Mouse (Mus musculus) cerebellum, adult 9-10 months (tissue): Measurements from ENCODE around the gene Lats2.

Experiments
- DNase-seq: peaks from one replicate; pipeline ENCODE4 v3.0.0; 2022

Lats2 gene

GRCm38 (mm10) chr14:57736141-57736540 lies 22.0 kb downstream of the Lats2 start:
- DNase-seq = no peak

DNA sequence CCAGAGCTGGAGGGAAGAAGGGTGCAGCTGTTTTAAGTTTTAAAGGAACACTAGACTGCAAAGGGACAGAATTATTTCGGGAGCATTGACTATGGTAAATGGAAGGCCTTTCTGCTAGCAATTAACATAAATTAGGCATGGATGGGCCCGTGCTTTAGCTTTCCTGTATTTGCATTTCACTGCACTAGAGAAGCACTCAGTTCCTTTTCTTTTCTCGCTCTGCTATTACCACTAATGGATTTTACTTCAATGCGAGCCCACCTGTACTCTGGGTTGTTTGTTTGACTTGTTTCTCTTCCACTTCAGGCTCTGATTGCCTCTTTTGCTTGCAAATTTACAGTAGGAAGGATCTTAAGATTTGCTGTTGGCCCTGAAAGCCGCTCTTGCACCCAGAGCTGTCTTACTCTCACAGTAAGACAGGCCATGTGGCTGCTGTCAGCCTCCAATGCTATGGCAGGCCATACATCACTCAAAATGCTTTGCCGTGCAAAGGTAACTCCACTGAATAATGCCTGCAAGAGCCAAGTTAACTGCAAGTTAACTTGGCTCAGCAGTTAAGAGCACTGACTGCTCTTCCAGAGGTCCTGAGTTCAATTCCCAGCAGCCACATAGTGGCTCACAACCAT lies 25.4 kb downstream of the Lats2 start:
- DNase-seq = no peak

GRCm38 (mm10) chr14:57730527-57730926 lies 27.7 kb downstream of the Lats2 start:
- no peak for DNase-seq

GRCm38 (mm10) chr14:57729975-57730499 lies 28.2 kb downstream of the Lats2 start:
- DNase-seq = no peak

GRCm38 (mm10) chr14:57729364-57729763 lies 28.8 kb downstream of the Lats2 start:
- no peak for DNase-seq

GRCm38 (mm10) chr14:57726172-57726571 lies 32.0 kb downstream of the Lats2 start:
- no peak for DNase-seq

DNA sequence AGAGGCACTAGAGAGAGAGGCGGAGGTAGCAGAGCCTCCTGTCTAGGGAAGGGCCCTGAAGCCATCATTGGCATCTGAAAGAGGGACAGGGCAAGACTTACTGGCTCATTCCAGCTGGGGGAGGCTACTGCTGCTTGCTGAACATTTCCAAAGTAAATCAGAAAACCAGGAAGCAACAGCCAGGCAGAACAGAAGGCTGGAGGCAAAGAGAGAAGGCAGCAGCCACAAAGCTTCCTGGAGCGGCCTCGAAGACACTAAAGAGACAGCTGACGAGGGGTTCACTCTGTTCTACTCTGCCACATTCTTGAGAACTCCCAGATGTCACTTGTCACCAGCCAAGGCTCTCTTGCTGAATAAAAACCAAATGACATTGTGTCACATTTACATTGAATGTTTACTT lies 33.7 kb downstream of the Lats2 start:
- no peak for DNase-seq

DNA sequence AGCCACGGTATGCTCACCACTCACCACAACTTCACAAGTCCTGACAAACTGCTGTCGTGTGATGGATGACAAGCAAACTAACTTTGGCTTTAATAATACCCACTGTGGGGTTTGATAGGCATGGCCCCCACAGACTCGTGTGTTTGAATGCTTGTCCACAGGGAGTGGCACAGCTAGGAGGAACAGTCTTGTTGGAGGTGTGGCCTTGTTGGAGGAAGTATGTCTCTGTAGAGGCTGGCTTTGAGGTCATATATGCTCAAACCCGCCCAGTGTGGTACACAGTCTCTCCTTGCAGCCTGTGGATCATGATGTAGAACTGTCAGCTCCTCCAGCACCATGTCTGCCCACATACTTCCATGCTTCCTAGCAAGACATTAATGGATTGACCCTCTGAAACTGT lies 39.9 kb downstream of the Lats2 start:
- DNase-seq = no peak

DNA sequence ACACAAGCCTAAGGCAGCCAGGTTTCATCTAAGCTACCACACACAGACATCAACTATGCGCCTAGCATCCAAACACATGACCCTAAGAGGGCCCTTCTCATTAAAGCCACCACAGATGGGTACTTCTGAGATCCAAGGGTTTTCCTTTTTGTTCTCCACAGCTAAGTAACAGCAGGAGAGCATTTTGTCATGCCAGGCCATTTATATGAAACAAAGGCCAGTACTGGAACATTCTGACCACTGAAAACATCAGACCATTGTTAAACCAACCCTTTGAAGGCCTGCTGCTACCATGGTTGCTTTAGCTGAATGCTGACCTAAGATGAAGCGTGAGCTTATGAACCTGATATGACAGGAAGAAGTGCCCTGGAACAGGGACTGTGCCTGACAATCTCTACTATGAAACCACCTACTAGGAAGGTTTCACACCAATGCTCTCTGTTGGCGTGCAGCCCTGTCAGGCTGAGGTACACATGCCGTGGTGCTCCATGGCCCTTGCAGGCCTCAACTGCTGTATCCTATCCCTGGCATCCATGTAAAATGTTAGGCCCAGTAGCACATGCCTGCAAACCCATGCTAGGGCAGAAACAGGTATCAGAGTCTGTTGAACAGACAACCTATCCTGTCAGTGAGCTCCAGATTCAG lies 41.5 kb downstream of the Lats2 start:
- DNase-seq = peak; percentile 44

- no peak for DNase-seq
These were observed 45.3 kb downstream of the Lats2 start for GRCm38 (mm10) chr14:57712884-57713283.

DNA sequence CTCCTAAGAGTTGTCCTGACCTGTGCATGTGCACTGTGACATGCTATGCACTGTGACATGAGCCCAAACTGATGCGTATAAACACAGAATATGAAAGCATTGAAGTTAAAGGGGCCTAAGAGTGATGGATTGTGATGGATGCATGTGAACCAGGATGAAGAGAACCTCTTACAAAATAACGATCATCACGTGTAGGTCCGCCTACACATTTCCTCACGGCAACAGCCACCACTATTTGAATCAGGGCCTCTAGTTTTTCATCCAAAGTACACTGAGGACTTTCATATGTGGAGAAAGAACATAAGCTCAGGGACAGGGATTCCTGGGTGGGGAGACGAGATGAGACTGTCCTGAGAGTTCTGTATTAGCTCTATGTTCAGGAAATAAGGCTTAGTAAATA lies 47.1 kb downstream of the Lats2 start:
- DNase-seq = no peak

DNA sequence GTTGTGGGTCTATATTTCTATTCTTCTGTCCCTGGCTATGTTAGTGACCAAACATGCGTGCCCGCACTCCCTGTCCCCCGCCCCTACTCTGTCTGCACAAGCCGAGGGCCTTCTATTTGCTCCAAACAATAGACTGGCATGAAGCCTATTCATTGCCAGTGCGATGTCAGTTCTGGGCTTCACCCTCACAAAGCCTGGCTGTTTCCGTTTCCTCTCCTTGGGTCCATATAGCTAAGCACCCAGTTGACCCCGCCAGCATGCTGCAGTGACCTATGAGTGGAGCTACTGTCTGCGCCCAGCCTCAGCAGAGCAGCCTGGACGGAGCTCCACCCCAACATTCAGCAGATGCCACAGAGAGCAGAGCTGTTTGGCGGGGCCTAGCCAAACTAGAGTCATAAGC lies 49.0 kb downstream of the Lats2 start:
- DNase-seq = no peak

GRCm38 (mm10) chr14:57708580-57708979 lies 49.6 kb downstream of the Lats2 start:
- no peak for DNase-seq

DNA sequence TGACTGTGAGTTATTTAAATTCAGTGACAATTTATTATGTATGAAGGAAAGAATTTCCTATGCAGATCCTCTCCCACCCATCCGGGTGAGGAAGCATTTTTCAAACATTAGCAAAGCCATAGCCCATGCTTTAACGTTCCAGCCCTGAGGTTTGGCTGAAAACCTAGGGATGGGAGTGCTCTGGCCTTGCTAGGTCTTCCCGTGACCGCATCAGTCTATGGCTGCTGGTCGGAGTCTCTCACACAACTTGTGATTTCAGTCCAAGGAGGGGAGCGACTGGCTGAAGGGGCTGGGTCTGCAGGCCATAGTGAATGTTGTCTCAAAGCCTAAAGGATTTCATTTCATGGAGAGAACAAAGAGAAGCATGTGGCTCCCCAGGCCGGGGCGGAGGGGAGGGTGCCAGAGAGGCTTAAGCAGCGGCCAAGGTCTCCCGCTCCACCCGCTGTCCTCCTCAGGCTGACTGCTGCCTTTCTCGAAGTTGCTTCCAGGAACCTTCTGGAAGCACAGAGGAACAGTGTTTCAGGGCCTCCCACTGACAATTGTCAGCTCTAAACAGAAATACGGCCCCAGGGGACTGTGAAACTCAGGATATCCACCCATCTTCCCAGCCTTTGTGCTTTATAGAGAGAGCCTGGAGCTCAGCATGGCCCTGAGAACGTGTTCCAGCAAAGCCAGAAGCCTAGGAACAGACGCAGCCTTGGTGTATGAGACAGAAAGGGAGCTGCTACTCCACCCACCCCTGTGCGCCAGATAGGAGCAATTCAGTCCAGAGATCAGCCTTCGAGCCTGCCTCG lies 50.9 kb downstream of the Lats2 start:
- no peak for DNase-seq

DNA sequence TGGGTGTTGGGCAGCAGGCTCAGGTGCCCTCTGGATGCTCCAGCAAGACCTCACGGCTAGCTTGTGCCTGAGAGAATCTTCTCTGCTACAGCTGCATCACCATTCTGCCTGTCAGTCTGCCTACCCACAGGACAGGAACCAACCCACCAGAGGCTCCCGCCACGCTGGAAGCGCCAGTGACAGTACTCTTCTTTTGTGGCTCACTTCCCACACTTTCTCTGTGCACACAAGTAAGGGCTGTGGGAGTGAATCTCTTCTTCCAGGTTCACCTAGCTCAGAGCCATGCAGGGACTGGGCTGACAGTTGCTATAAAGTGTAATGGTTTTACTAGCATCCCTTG lies 51.5 kb downstream of the Lats2 start:
- no peak for DNase-seq

DNA sequence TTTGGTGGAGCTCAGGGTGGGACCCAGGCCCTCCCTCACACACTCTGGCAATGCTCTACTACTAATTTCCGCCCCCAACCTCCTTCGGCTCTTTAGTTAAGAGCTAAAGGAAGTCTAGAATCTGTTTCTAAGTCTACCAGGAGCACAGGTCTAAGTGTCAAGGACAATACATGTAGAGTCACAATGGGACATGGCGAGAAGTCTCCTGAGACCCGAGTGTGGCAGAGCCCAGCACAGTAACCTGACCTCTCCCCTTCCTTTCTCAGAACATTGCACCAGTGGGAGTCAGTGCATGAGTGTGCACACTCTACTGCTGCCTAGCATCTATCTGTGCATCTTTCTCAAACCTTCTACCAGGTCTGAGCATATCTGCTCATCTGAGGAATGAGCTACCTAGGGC lies 52.4 kb downstream of the Lats2 start:
- no peak for DNase-seq

- DNase-seq = no peak
These were observed 53.1 kb downstream of the Lats2 start for GRCm38 (mm10) chr14:57705075-57705474.

DNA sequence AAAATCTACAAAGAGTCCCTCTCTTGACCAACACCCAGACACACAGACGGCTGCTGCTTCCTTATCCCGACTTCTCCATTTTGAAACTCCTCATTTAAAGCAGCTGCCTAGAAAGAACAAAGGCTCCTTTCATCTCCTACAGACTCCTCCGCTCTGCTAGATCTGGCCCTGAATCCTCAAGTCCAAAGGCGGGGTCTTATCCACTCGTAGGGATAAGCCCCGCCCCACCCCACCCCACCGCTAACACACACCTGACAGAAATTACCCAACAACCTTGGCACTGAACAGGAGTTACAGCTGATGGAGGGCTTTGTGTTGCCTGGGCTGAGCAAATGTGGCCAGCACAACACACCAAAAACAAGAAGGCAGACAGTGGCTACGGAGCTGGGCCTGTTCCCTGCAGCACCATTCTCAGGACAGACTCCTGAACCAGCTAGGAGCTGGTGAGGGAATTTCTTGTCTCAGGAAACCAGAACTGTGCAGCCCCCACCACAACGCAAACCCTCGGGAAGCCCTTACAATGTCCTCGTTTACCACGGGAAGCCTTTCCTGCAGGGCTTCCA lies 56.2 kb downstream of the Lats2 start:
- DNase-seq = no peak

DNA sequence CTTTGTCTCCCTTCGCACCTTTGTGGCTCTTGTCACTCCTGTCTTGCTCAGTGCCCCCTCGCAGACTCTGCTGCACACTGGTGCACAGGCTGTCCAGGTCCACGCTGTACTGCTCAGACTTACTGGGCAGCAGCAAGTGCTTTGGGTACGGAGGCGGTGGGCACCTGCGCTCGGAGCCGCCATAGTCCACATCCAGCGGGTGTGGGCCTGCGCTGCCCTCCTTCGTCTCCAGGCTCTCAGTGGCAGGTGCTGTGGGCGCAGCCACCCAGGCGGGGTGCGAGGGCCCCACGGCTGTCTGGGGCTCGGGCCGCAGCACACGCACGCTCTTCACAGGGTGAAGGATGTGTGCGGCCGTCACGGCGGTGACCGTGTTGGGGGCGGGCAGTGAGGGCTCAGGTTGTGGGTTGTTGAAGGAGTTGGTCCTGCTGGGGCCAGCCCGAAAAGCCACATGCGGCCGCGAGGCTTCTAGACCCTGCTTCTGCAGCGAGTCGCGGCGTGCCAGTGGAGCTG lies 58.7 kb downstream of the Lats2 start:
- DNase-seq = no peak

- DNase-seq = no peak
These were observed 59.2 kb downstream of the Lats2 start for GRCm38 (mm10) chr14:57699016-57699415.

DNA sequence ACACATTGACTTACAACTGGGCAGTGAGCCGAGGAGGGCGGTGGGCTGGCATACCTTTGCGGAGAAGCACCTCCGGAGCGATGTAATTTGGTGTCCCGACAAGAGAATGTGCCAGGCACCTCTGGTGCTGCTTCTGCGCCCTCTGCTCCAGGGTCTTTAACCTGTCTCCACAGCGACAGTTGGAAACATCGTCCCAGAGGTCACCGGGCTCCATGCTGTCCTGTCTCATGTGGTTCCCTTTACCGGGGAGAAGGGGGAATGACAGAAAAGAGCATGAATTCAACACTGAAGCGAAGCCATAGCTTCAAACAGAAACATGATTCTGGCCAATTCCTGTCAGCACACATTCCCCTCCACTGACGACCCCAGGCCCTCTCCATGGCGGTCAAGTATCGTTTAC lies 62.1 kb downstream of the Lats2 start:
- no peak for DNase-seq

DNA sequence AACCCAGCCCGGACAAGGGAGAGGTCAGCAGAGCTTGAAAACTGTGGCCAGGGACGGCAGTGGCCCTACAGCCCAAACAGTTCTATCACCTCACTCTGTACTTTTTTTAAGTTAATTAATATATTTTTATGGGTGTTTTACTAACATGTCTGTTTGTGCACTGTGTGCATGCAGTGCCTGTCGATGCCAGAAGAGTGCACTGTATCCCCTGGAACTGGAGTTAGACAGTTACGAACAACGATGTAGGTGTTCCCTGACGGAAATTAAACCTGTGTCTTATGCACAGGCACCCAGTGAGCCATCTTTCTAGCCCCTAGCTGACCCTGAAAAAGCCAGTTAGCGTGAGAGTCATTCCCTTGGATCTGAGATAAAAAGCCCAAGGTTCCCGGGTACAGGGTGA lies 62.6 kb downstream of the Lats2 start:
- no peak for DNase-seq

DNA sequence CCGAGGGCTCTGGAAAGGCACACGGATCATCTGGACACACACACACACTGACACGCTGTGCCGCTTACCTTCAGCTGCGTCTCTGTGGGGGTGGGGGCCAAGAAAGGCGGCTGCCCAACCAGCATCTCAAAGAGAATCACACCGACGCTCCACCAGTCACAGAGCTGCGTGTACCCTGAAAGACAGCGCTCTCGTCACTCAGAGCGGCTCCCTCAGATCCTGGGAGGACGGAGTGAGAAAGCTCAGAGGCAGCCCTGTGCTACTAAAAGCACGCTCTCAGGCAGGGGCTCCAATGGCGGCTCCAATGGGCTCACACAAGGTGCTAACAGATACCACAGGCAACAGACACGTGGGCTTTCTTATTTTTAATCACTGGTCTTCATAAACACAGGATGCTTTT lies 63.9 kb downstream of the Lats2 start:
- DNase-seq = no peak
